Mouse (Mus musculus) small intestine, adult 2 months (tissue): Measurements from ENCODE around the gene Sdsl.

ENCODE experiments used
- CTCF ChIP-seq: fragments of 200-500 bp; IDR thresholded peaks from 2 replicates; pipeline ENCODE4 v1.5.1; 2012; ENCODE audit warnings: low read depth, mild to moderate bottlenecking, control low read depth, inconsistent platforms, low read length, moderate library complexity, mixed read lengths; ENCODE audit not compliant: insufficient replicate concordance, insufficient read length; ENCODE audit errors: extremely low read depth
- POLR2A ChIP-seq: fragments of 200-500 bp; IDR thresholded peaks from 2 replicates; pipeline ENCODE4 v1.6.1; 2012; ENCODE audit warnings: low read depth, mild to moderate bottlenecking, control low read depth, inconsistent platforms, low read length, moderate library complexity

DNA sequence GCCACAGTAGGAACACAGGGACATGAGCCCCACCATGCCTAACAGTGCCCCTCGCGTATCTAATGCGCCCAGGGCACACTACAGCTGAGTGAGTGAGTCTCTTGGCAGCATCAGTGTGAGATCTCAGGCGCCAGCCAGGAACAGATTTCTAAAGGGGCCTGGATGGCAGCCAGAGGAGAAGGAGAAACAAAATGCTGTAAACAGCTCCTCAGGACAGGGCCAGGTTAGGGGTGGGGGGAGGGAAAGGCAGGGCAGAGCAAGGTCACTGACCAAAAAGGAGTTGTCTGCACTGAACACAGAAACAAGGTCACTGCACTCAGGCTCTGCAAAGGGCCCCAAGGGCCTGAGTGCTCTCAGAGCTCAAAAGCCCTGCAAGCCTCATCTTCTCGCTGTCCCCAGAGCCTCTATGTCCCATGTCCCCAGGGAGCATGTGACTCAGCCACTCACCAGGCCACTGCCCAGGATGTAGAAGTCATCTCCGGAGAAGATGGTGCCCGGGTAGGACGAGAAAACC, 18.1 kb upstream of the Sdsl start:
- TF ChIP-seq POLR2A, result no peak
- no peak for TF ChIP-seq CTCF
